Mouse (Mus musculus): Measurements from ENCODE around the gene Gpsm1.

DNA sequence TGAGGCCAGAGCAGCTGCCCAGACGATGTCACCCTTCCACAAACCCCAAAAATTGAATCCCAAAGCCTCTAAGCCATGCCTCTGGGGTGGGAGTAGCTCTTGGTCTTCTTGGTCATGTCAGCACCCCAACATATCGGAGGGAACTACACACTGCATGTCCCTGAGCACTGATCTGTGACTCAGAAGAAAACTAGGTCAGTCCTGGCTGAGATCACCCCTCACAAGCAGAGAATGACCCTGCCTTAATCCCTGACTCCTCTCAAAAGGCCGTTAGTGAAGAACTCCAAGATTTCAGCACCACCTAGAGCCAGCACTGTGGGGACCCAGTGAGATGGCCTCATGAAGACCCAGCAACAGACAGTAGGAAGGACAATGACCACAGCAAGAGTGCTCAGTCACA, 47.1 kb upstream of the Gpsm1 start:
- TF ChIP-seq CTCF (IDR thresholded peaks at IDR 0.05; ENCODE audit: extremely low read depth, insufficient read depth, low read length): no peak
- TF ChIP-seq POLR2A (IDR thresholded peaks at IDR 0.05; ENCODE audit: extremely low read depth, insufficient read depth, low read length): no peak

Measured in cortical plate, adult 2 months (tissue).